11 mouse cellular contexts compared by ENCODE assay signal in the genomic region with DNA sequence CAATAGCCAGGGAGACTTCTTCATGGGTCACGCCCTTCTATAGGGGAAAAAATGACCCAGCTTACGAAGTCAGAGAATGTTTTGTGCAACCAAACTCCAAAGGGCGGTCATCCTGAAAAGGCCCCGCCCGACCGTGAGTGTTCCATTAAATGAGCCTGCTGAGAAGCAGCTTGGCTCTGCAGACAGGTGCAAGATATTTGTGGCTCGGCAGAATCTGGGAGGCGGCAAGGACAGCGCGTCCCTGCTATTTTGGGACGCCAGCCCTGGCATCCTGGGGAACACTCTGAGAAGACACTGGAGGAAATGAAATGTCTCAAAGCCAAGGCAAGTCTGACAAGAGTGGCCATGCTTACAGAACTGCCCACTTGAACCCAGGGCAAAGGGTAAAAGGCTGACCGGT. TPM values are rescaled to one million over a fixed set of nuclear protein-coding genes. Genes with fewer than 3 reads are reported as not detected.
DNase-seq lines count a peak whose midpoint lies in the region; ATAC-seq and TF ChIP-seq lines count a peak whose summit lies in the region.
"Had no signal": no experiment of that assay in that cellular context is flagged by ENCODE, and none has a peak within 500 bp of the region (broad histone marks: within the 10 kb centered on the region; RNA-seq: fewer than 3 reads in every experiment).

No protein-coding gene starts in this region.

- no peak for TF ChIP-seq CTCF in left cerebral cortex, adult 2 months (IDR thresholded peaks at IDR 0.05)

- peak; percentile 93 for DNase-seq in brain, adult 2 months (ENCODE audit: low read depth, low spot score)
- peak; percentile 58 for DNase-seq in cerebellum, adult 8-10 months
- peak; percentile 51 to 75 for DNase-seq in heart, adult 9 months (ENCODE audit: low spot score in 2 of 2)
- DNase-seq in left cerebral cortex, adult 2 months (ENCODE audit: extremely low spot score in 1 of 2, low spot score in 2 of 2) = peak; percentile 23 to 52
- no peak for DNase-seq in thymus, postnatal 10 days (ENCODE audit: low spot score in 2 of 2)
- DNase-seq in spleen, postnatal 10 days (ENCODE audit: low spot score in 2 of 2) = no peak
- DNase-seq: lung, postnatal 36 days had no signal

- intact Hi-C loops in left cerebral cortex, adult 2 months (cut with DNase I) = loop anchor here (5.0 kb wide), 1 partner anchor 145 kb away; no protein-coding TSS in a partner anchor

- H3K4me3 ChIP-seq in left cerebral cortex, adult 2 months = no peak overlapping the region
- H3K4me3 ChIP-seq: hindbrain, embryonic 15.5 days; neural tube, embryonic 13.5 days had no signal

- no peak for ATAC-seq in megakaryocyte, adult 5-6 weeks (ENCODE audit: poor library complexity, severe bottlenecking)

- H3K27ac ChIP-seq in left cerebral cortex, adult 2 months = peak overlapping the region; percentile 41
- H3K27ac ChIP-seq: hindbrain, embryonic 15.5 days; neural tube, embryonic 13.5 days had no signal

RNA-seq across cellular contexts. Expression of a gene that starts 23.4 kb away (rescaled TPM):
- not detected for total RNA-seq in left cerebral cortex, adult 2 months (2021)
- not detected in 2 replicates for total RNA-seq in megakaryocyte, adult 5-6 weeks (2015)
- 10.4 TPM in 1 of 2 replicates, not detected in the other for total RNA-seq in megakaryocyte, adult 5-6 weeks (2017)
- total RNA-seq: left cerebral cortex, postnatal 10 days had no signal

RNA-seq across cellular contexts. Expression of a gene that starts 25.8 kb away (rescaled TPM):
- total RNA-seq in left cerebral cortex, adult 2 months (2021) = 10 to 100 TPM; 22.8 to 26.6 TPM
- 24.2 and 27.3 TPM in 2 replicates for total RNA-seq in megakaryocyte, adult 5-6 weeks (2015)
- total RNA-seq in megakaryocyte, adult 5-6 weeks (2017) = 44.1 and 53.4 TPM in 2 replicates

RNA-seq across cellular contexts. Expression of a gene that starts 32.1 kb away (rescaled TPM):
- not detected for total RNA-seq in left cerebral cortex, adult 2 months (2021)
- not detected in 2 replicates for total RNA-seq in megakaryocyte, adult 5-6 weeks (2015)
- not detected in 2 replicates for total RNA-seq in megakaryocyte, adult 5-6 weeks (2017)
- total RNA-seq: left cerebral cortex, postnatal 10 days had no signal

RNA-seq across cellular contexts. Expression of a gene that starts 51.9 kb away (rescaled TPM):
- total RNA-seq in left cerebral cortex, adult 2 months (2021) = 10 to 100 TPM; 48.4 to 49.0 TPM
- 41.9 and 51.0 TPM in 2 replicates for total RNA-seq in megakaryocyte, adult 5-6 weeks (2015)
- total RNA-seq in megakaryocyte, adult 5-6 weeks (2017) = 51.5 and 56.8 TPM in 2 replicates

RNA-seq across cellular contexts. Expression of a gene that starts 52.1 kb away (rescaled TPM):
- 1 to 10 TPM; 4.2 to 4.5 TPM for total RNA-seq in left cerebral cortex, adult 2 months (2021)
- total RNA-seq in megakaryocyte, adult 5-6 weeks (2015) = 0.96 and 1.6 TPM in 2 replicates
- total RNA-seq in megakaryocyte, adult 5-6 weeks (2017) = 3.6 and 4.2 TPM in 2 replicates

Comparison
In these comparisons a context has a peak if more than half of its experiments do, and no peak if none do; other contexts are left out.
1. DNase-seq: peak in brain, adult 2 months (single experiment), cerebellum, adult 8-10 months (single experiment), heart, adult 9 months (2 of 2) and left cerebral cortex, adult 2 months (2 of 2); none in thymus, postnatal 10 days (0 of 2) and spleen, postnatal 10 days (0 of 2).